Mouse (Mus musculus) cerebellum, adult 11-12 months (tissue): ENCODE data around the gene Gm13030.
"Not testable (repeated sequence)": the region's sequence is repeated elsewhere in the genome, so short reads cannot be mapped to it uniquely, and the experiment has no call there.

Source experiments
- DNase-seq: peaks from one replicate; pipeline ENCODE4 v3.0.0; 2022

The Gm13030 gene

DNA sequence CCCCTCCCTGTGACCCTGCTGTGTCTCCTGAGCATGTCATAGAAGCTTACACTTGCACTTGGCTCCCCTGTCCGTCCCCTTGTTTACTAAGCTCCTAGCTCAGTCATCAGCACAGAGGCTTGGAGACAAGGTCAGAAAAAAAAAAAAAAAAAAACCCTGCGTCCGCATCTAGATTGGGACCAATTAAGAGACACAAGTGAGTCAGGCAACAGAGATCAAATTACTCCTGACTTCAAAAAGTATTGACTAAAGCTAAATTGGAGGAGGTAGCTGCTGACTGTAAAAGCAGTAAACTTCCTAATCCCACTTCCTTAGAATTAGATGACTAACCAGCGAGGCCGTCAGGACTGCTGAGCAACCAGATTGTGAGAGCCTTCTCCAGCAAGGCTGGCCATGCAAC, 8.7 kb downstream of the Gm13030 start:
- no peak for DNase-seq

DNA sequence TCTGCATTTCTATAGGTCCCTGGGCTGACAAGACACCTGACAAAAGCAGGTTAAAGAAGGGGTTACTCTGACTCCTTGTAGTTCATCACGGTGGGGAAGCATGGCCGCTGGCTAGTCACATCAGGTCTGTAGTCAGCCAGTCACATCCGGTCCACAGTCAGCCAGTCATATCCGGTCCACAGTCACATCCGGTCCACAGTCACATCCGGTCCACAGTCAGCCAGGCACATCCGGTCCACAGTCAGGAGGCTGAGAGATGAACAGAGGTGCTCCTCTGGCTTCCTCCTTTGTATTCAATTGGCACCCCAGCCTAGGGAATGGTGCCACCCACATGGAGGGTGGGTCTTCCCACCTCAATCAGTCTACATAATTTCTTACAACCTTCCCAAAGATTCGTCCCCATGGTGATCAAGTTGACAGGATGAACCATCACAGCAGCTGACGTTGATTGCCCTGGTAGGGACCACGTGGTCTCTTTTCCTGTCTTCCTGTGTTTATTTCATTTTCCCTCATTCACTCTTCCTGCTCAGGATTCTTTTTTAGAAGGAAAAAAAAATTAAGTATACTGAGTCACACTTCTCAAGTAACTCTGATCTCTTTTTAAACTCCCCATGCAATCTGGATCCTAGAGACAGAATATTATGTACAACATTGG, 10.3 kb downstream of the Gm13030 start, which contains the start of gene Pla2g5:
Gene Pla2g5, minus strand, starts transcription at position 139 of the 655 bp plus-strand sequence.
- no peak for DNase-seq

DNA sequence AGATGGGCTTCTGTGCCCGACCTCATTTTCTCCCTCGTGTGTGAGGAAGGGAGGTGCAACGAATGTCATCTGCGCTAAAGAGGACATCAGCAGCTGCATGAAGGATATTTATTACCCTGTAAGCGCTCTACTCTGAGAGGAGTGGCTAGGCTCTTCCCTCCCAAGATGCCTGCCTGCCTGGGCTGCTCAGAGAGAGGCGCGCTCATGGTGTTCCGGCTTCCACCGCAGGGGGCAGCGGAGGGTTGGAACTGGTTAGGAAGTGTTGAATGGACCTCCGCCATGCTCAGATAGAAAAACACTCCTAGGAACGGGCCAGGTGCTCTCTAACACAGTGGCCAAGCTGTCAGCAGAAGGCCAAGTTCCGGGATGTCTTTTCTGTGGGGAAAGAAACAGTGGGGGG, 14.0 kb downstream of the Gm13030 start:
- peak; percentile 86 for DNase-seq

- peak; percentile 32 for DNase-seq
These were observed 14.5 kb downstream of the Gm13030 start for GRCm38 (mm10) chr4:138859245-138859644.

- DNase-seq: no peak
These were observed 15.3 kb downstream of the Gm13030 start for GRCm38 (mm10) chr4:138858446-138858845.

GRCm38 (mm10) chr4:138857576-138857975, 16.2 kb downstream of the Gm13030 start:
- no peak for DNase-seq

DNA sequence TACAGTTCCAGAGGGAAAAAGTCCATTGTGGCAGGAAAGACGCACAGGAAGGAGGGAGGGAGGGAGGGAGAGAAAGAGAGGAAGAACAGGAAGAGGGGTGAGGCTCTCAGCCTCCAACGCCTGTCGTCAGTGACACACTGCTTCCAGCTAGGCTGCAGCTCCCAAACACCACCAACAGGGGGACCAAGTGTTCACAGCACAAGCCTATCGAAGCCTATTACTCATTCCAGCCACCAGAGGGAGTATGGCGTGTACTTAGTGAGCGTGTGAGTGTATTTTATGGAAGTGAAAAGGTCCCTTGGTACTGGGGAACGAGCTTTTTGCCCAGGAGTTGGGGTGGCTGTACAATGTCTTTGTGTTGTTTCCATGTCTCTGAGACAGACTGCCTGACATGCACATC, 17.3 kb downstream of the Gm13030 start:
- peak; percentile 56 for DNase-seq

GRCm38 (mm10) chr4:138855092-138855632, 18.6 kb downstream of the Gm13030 start:
- DNase-seq: no peak

GRCm38 (mm10) chr4:138852961-138853360, 20.8 kb downstream of the Gm13030 start:
- DNase-seq: no peak

GRCm38 (mm10) chr4:138851463-138851862, 22.3 kb downstream of the Gm13030 start:
- peak; percentile 60 for DNase-seq

- DNase-seq: no peak
These were observed 32.4 kb downstream of the Gm13030 start for GRCm38 (mm10) chr4:138841386-138841785.

GRCm38 (mm10) chr4:138840726-138841125, 33.0 kb downstream of the Gm13030 start:
- DNase-seq: no peak

- DNase-seq: no peak
These were observed 34.0 kb downstream of the Gm13030 start for GRCm38 (mm10) chr4:138839806-138840205.

- no peak for DNase-seq
These were observed 46.6 kb downstream of the Gm13030 start for GRCm38 (mm10) chr4:138827147-138827546.

DNA sequence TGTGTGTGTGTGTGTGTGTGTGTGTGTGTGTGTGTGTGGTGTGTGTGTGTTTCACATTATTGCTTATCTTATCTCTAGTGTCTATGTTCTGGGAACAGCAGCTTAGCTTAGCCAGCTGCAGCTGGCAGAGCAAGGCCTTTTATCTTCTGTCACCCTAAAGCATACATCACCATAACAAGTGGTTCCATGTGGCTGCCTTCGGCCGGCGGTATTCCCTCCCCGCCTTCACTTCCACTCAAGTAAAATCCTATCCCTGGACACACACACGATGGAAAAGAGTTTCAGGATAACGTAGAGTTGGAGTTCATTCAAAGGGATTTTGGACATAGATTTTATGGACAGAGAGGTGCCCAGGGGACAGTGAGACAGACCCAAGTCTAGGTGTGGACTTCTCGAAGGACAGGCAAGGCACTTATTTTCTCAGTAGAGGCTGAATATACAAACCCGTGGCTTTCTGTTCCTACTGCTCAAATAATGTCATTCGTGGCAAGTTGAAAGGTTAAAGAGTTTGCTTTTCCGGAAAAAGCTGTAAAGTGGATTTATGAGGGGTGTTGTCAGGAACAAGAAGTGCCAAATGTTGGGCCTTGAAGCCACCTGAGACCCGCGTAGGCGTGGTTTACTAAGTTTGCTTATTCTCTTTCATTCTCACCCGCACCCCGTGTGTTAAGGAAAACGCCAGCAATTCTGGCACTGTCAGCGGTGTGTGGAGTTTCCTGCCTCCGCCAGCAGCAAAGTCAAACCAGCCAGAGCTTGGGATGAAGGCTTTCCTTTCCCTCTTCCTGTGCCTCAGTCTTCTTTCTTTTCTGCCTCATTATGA, 47.8 kb downstream of the Gm13030 start:
- no peak for DNase-seq

GRCm38 (mm10) chr4:138824660-138825059, 49.1 kb downstream of the Gm13030 start:
- DNase-seq: no peak

DNA sequence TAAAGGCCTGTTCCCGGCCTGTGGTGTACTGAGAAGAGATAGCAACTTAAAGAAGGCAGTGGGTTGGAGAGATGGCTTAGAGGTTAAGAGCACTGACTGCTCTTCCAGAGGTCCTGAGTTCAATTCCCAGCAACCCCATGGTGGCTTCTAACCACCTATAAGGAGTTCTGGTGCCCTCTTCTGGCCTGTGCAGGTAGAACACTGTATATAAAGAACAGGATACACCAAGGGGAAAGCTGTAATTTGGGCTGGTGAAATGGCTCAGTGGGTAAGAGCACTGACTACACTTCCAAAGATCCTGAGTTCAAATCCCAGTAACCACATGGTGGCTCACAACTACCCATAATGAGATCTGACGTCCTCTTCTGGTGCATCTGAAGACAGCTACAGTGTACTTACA, 49.6 kb downstream of the Gm13030 start:
- DNase-seq: not testable (repeated sequence)

GRCm38 (mm10) chr4:138821036-138821435, 52.7 kb downstream of the Gm13030 start:
- no peak for DNase-seq
